Mouse (Mus musculus) G1E (cell line): ENCODE measurements around the gene Gipc3.

Experiments used
- CTCF ChIP-seq: IDR thresholded peaks from 2 replicates; pipeline ENCODE4 v1.5.1; 2012; ENCODE audit warnings: low read depth, low read length, inconsistent platforms, mixed read lengths
- GATA1 ChIP-seq: IDR thresholded peaks from 2 replicates; pipeline ENCODE4 v1.6.1; 2012; ENCODE audit warnings: borderline replicate concordance, low read length, inconsistent platforms, mixed read lengths
- GATA2 ChIP-seq: IDR thresholded peaks from 2 replicates; pipeline ENCODE4 v1.6.1; 2012; ENCODE audit warnings: low read depth, low read length, inconsistent platforms, borderline replicate concordance
- TAL1 ChIP-seq: conservative IDR thresholded peaks from 2 replicates; pipeline ENCODE4 v1.6.1; 2012; ENCODE audit warnings: low read depth, low read length, inconsistent platforms, mixed read lengths

- TF ChIP-seq CTCF (no peak), GATA1 (no peak), GATA2 (no peak), TAL1 (no peak)
Measured at GRCm38 (mm10) chr10:81351678-81352291, 8.7 kb upstream of the Gipc3 start.
